Mouse (Mus musculus): ENCODE measurements around the gene Nfkbil1. TPM values are rescaled to one million over a fixed set of nuclear protein-coding genes. Genes with fewer than 3 reads are reported as not detected.

Gene Nfkbil1
- polyA plus RNA-seq, 1 experiment from 2014 or later = 5.2 TPM

DNA sequence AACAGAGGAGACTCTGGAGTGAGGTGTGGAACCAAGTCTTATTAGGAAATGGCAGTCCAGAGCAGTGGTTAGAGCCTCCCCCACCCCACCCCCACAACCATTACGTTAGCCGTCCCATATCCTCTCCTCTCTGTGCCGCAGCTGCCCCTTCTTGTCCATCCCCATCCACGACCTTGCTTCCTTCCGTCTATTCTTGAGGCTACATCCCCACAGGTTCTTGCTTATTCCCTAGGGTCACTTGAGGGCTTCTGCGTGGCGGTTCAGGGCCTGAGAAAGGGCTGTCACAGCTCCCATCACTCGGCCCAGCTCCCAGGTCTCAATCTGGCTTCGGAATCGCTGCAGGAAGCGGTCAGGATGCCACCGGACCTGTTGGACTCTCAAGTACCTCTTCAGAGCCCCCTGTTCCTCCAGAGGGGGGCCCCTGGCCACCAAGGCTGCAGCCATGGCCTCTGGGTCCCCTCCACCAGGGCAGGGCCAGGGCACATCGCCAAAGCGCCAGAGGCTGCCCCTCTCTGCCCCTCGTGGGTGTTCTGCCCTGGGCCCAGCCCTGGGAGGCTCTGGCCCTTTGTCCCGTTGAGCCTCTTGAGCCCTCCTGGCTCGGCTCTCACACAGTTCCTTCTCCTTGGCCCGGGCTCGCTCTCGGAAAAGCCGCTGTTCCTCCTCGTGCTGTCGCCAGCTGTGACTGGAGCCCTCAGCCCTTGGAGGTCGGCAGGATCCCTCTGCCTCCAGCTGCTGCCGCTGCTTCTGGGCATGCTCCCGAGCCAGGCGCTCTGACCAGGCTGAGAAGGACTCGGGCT, 15.2 kb downstream of the Nfkbil1 start, which contains the start of gene Gm16181:
TSS of gene Gm16181 (plus strand) at position 679 of the 797 bp plus-strand sequence.
- Histone ChIP-seq H3K9ac (ENCODE audit: low read length) (no peak within 1 kb of the TSS), H3K4me1 (ENCODE audit: control insufficient read depth, insufficient read depth, low read length) (no peaks in the 10 kb centered on the region), H3K9me3 (replicated peaks; ENCODE audit: control insufficient read depth, low read length) (no peaks in the 10 kb centered on the region), H3K4me3 (ENCODE audit: low read depth, low read length) (no peak within 1 kb of the TSS), H3K27ac (ENCODE audit: low read depth, low read length) (no peak within 1 kb of the TSS), H3K36me3 (ENCODE audit: control insufficient read depth, insufficient read depth, low read length) (peaks cover 35% of the 10 kb centered on the region), H3K27me3 (replicated peaks; ENCODE audit: control insufficient read depth, insufficient read depth, low read length) (no peaks in the 10 kb centered on the region), H3K4me2 (ENCODE audit: low read length) (no peak within 1 kb of the TSS)
- no peak for ATAC-seq
- WGBS = 84% methylated on average over 28 of the region's 28 CpGs
- DNase-seq (ENCODE audit: low spot score) = no peak

DNA sequence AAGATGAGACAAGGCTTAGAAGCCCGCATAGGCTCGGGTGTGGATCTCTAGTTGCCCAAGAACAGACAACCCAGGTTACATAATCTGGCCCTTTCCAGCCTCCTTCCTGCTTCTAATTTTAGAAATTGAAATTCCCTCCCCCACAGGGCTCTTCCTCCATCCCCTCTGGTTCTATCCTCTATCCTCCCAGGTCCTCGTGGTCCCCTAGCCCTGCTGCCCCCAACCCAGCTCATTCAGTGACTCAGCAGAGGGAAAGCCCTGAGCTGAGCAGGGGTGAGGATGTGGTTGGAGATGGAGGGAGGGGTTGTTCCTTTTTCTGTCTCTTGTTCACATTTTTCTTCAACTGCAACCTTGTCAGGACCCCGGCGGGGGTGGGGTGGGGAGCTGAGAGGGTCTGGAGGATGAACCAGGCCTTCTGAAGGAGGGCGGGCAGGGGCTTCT, 16.0 kb downstream of the Nfkbil1 start:
- Histone ChIP-seq H3K4me1 (ENCODE audit: control insufficient read depth, insufficient read depth, low read length) (no peaks in the 10 kb centered on the region), H3K36me3 (ENCODE audit: control insufficient read depth, insufficient read depth, low read length) (peaks cover 28% of the 10 kb centered on the region), H3K4me2 (ENCODE audit: low read length) (no peak overlapping the region), H3K9me3 (replicated peaks; ENCODE audit: control insufficient read depth, low read length) (no peaks in the 10 kb centered on the region), H3K4me3 (ENCODE audit: low read depth, low read length) (no peak overlapping the region), H3K9ac (ENCODE audit: low read length) (no peak overlapping the region), H3K27me3 (replicated peaks; ENCODE audit: control insufficient read depth, insufficient read depth, low read length) (no peaks in the 10 kb centered on the region), H3K27ac (ENCODE audit: low read depth, low read length) (no peak overlapping the region)
- DNase-seq (ENCODE audit: low spot score) (no peak), ATAC-seq (no peak)
- 91% methylated on average over 6 of the region's 6 CpGs for WGBS

DNA sequence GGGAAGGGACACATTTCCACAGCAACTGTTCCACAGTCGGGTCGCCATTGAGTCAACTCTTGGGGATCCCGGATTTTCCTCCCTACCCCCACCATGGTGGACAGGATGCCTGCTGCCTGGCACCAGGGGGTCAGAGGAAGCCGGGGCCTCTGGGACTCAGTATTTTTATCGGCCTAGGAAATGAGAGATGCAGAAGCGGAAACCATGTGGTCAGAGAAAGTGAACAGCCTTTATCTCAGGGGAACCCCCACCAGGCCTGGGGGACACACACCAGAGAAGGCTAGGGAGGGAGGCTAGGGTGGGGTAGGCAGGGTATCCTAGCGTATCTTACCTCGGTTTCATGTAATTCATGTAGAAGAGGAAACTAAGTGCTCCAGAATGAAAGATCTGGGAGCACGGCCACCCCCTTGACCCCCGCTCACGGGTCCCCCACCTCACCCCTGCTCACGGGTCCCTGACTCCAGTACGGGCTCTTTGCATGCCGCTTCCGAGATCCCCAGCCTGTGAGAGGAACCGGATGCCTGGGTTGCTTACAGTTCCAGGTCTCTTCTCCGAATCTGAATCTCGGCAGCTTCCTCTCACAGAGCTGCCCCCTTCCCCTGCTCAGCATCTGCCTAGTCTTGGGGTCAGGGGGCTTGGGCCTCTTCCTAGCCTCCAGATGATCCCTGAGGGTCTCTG, 16.9 kb downstream of the Nfkbil1 start:
- 91% methylated on average over 18 of the region's 18 CpGs for WGBS

DNA sequence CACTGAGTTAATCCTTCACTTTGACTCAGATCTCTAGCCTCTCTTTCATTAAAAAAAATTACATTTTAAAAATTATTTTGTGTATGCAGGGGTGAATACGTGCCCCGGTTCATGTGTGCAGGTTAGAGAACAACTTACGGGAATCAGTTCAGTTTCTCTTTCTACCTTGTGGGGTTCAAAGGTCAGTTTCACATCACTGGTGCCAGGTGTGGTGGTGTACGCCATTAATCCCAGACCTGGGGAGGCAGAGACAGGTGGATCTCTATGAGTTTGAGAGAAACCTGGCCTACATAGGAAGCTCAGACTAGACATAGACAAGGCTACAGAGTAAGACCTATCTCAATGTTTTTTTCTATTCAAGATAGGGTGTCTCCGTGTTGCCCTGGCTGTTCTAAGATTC, 22.5 kb downstream of the Nfkbil1 start:
- H3K4me2 ChIP-seq (ENCODE audit: low read length) = no peak overlapping the region
- no peaks in the 10 kb centered on the region for H3K9me3 ChIP-seq (replicated peaks; ENCODE audit: control insufficient read depth, low read length)
- ATAC-seq = no peak
- WGBS = 95% methylated on average over 5 of the region's 5 CpGs
- H3K27me3 ChIP-seq (replicated peaks; ENCODE audit: control insufficient read depth, insufficient read depth, low read length) = no peaks in the 10 kb centered on the region
- H3K9ac ChIP-seq (ENCODE audit: low read length) = no peak overlapping the region
- no peak for DNase-seq (ENCODE audit: low spot score)
- no peak overlapping the region for H3K4me3 ChIP-seq (ENCODE audit: low read depth, low read length)
- H3K36me3 ChIP-seq (ENCODE audit: control insufficient read depth, insufficient read depth, low read length) = no peaks in the 10 kb centered on the region
- H3K27ac ChIP-seq (ENCODE audit: low read depth, low read length) = no peak overlapping the region
- H3K4me1 ChIP-seq (ENCODE audit: control insufficient read depth, insufficient read depth, low read length) = no peaks in the 10 kb centered on the region

More for the DNA sequence above, 16.9 kb downstream of the Nfkbil1 start:
- no peak overlapping the region for H3K27ac ChIP-seq (ENCODE audit: low read depth, low read length)
- H3K36me3 ChIP-seq (ENCODE audit: control insufficient read depth, insufficient read depth, low read length) = peaks cover 28% of the 10 kb centered on the region
- H3K4me3 ChIP-seq (ENCODE audit: low read depth, low read length) = no peak overlapping the region
- no peaks in the 10 kb centered on the region for H3K4me1 ChIP-seq (ENCODE audit: control insufficient read depth, insufficient read depth, low read length)
- DNase-seq (ENCODE audit: low spot score) (no peak), ATAC-seq (no peak)
- no peak overlapping the region for H3K9ac ChIP-seq (ENCODE audit: low read length)
- H3K4me2 ChIP-seq (ENCODE audit: low read length) = no peak overlapping the region
- H3K9me3 ChIP-seq (replicated peaks; ENCODE audit: control insufficient read depth, low read length) = no peaks in the 10 kb centered on the region
- no peaks in the 10 kb centered on the region for H3K27me3 ChIP-seq (replicated peaks; ENCODE audit: control insufficient read depth, insufficient read depth, low read length)

DNA sequence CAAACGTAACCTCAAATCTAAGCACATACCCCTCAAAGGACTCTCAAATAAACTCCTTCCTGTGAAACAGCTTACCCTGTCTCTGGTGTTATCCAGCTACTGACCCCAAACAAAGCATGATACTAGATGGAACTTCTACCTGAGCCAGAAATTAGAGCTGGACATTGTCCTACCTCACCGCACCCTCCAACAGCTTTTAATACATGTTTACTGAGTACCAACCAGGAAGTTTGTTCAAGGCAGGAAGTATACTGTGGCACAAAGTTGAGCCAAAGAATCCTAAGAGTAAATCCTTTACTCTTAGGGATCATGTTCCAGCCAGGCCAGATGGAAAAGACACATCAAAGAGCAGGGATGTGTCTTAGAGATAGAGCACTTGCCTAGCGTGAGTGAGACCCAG, 25.0 kb downstream of the Nfkbil1 start:
- ATAC-seq = no peak
- H3K4me3 ChIP-seq (ENCODE audit: low read depth, low read length) = no peak overlapping the region
- WGBS = 87% methylated on average over 3 of the region's 3 CpGs

DNA sequence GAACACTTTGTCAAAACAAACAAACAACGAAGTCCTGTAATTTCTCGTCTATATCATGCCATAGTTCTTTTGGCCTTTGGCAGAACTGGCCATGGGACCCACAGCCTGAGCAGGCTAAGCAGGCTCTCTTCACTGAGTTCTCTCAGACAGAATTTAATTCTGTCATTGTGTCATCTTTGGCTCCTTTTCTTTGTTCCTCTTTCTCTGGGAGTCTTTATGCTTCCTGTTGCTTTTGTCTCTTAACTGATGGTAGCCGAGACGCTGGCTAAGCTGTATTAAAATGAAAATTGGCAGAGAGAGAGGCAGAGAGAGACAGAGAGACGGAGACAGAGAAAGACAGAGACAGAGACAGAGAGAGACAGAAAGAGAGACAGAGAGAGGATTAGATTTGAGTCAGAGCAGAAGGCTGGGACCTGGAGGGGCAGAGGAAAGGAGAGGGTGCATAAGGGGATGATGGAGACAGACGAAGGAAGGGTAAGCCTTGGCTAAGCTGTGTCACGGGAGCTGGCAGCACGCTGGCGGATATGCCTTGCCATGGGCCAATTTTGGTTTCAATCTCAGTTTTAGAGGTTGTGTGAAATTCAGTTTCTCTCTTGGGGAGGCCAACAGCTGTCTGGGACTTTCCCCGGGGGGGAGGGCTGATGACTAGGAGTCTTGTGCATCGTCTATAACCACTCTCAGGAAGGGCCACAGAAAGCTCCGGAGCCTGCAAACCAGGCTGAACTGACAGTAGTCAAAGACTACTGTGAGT, 25.6 kb downstream of the Nfkbil1 start:
- ATAC-seq = no peak
- WGBS = 70% methylated on average over 12 of the region's 12 CpGs
- Histone ChIP-seq H3K4me2 (ENCODE audit: low read length) (no peak overlapping the region), H3K4me3 (ENCODE audit: low read depth, low read length) (no peak overlapping the region), H3K9ac (ENCODE audit: low read length) (no peak overlapping the region), H3K4me1 (ENCODE audit: control insufficient read depth, insufficient read depth, low read length) (no peaks in the 10 kb centered on the region), H3K36me3 (ENCODE audit: control insufficient read depth, insufficient read depth, low read length) (no peaks in the 10 kb centered on the region), H3K27ac (ENCODE audit: low read depth, low read length) (no peak overlapping the region), H3K9me3 (replicated peaks; ENCODE audit: control insufficient read depth, low read length) (no peaks in the 10 kb centered on the region), H3K27me3 (replicated peaks; ENCODE audit: control insufficient read depth, insufficient read depth, low read length) (no peaks in the 10 kb centered on the region)
- DNase-seq (ENCODE audit: low spot score) = no peak

More for the DNA sequence above, 25.0 kb downstream of the Nfkbil1 start:
- Histone ChIP-seq H3K9me3 (replicated peaks; ENCODE audit: control insufficient read depth, low read length) (no peaks in the 10 kb centered on the region), H3K36me3 (ENCODE audit: control insufficient read depth, insufficient read depth, low read length) (no peaks in the 10 kb centered on the region), H3K4me1 (ENCODE audit: control insufficient read depth, insufficient read depth, low read length) (no peaks in the 10 kb centered on the region), H3K27me3 (replicated peaks; ENCODE audit: control insufficient read depth, insufficient read depth, low read length) (no peaks in the 10 kb centered on the region), H3K4me2 (ENCODE audit: low read length) (no peak overlapping the region), H3K27ac (ENCODE audit: low read depth, low read length) (no peak overlapping the region), H3K9ac (ENCODE audit: low read length) (no peak overlapping the region)
- DNase-seq (ENCODE audit: low spot score) = no peak

DNA sequence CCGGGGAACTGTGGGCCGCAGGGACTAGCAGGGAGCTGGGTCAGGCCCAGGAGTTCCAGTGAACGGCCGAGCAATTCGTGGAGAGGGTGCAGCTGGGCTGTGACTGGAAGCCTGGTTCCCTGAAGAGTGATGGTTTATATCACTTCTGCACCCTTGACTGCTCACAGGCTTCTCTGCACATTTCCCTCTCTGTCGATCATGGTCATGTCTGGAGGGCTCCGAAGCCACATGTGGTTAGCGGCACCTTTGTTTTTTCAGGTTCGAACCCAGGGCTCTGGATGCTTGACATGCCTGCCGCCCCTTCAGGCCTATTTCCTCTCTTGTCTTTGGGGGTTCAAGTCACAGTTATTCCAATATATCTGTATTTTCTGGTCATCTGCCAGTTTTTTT, 30.2 kb downstream of the Nfkbil1 start:
- H3K9me3 ChIP-seq (replicated peaks; ENCODE audit: control insufficient read depth, low read length) = no peaks in the 10 kb centered on the region
- 66% methylated on average over 10 of the region's 10 CpGs for WGBS
- DNase-seq (ENCODE audit: low spot score) = no peak
- no peak overlapping the region for H3K4me2 ChIP-seq (ENCODE audit: low read length)
- H3K27me3 ChIP-seq (replicated peaks; ENCODE audit: control insufficient read depth, insufficient read depth, low read length) = no peaks in the 10 kb centered on the region
- no peak overlapping the region for H3K27ac ChIP-seq (ENCODE audit: low read depth, low read length)
- no peak overlapping the region for H3K9ac ChIP-seq (ENCODE audit: low read length)
- ATAC-seq = no peak
- H3K4me1 ChIP-seq (ENCODE audit: control insufficient read depth, insufficient read depth, low read length) = no peaks in the 10 kb centered on the region
- no peak overlapping the region for H3K4me3 ChIP-seq (ENCODE audit: low read depth, low read length)
- H3K36me3 ChIP-seq (ENCODE audit: control insufficient read depth, insufficient read depth, low read length) = no peaks in the 10 kb centered on the region

DNA sequence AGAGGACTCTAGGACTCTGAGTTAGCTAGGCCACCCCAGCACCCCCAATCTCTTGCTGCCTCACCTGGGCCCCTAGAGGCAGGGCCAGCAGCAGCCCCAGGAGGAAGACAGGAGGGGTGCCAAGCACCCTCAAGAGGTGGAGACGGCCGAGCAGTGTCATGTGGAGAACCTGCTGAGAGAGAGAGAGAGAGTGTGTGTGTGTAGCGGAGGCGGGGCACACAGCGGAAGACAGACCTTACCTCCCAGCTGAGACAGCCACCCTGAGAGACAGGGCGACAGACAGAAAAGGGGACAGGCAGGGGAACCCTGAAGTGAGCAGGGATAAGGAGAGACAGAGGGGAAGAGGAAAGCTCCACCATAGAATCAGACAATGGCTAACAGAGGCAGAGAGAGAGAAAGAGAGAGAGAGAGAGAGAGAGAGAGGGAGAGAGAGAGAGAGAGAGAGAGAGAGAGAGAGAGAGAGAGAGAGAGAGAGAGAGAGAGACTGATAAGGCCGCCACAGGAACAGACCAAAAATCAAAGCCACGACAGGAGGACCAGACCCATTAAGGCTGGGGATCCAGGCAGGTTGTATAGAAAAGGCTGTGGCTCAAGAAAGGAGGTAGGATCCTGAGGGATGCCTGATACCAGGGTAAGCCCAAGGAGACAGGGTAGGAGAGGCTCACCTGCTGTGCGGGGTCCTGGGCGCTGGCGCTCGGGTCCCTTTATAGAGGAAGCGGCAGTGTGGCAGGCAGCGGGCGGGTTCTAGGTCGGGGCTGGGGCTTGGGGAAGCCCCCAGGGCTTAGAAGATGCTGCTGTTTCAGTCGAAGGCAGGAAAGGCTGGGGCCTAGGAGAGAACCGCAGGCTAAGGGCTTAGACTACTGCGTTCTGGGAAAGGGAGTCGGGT, 30.9 kb downstream of the Nfkbil1 start, which contains the start of gene Lta:
TSS of gene Lta (minus strand) at position 858 of the 886 bp plus-strand sequence.
- ATAC-seq (no peak), DNase-seq (ENCODE audit: low spot score) (no peak)
- Histone ChIP-seq H3K4me2 (ENCODE audit: low read length) (no peak within 1 kb of the TSS), H3K27me3 (replicated peaks; ENCODE audit: control insufficient read depth, insufficient read depth, low read length) (no peaks in the 10 kb centered on the region), H3K9me3 (replicated peaks; ENCODE audit: control insufficient read depth, low read length) (no peaks in the 10 kb centered on the region), H3K4me3 (ENCODE audit: low read depth, low read length) (no peak within 1 kb of the TSS), H3K4me1 (ENCODE audit: control insufficient read depth, insufficient read depth, low read length) (no peaks in the 10 kb centered on the region), H3K27ac (ENCODE audit: low read depth, low read length) (no peak within 1 kb of the TSS), H3K9ac (ENCODE audit: low read length) (no peak within 1 kb of the TSS), H3K36me3 (ENCODE audit: control insufficient read depth, insufficient read depth, low read length) (no peaks in the 10 kb centered on the region)
- 31% methylated on average over 20 of the region's 20 CpGs for WGBS
